Mouse (Mus musculus) liver, adult 2 months (tissue): ENCODE data around the gene 1110004F10Rik. TPM values are rescaled to one million over a fixed set of nuclear protein-coding genes. Genes with fewer than 3 reads are reported as not detected.
"Not testable (repeated sequence)": the region's sequence is repeated elsewhere in the genome, so short reads cannot be mapped to it uniquely, and the experiment has no call there.

Source experiments
- DNase-seq: peaks from one replicate; pipeline ENCODE4 v3.0.0-alpha.2; 2011; ENCODE audit warnings: low read depth, low spot score; ENCODE audit errors: extremely low read depth
- H3K27ac ChIP-seq: fragments of 200-500 bp; replicated peaks from 2 replicates; pipeline ENCODE4 v1.5.1; 2012; ENCODE audit warnings: low read depth, mild to moderate bottlenecking, control low read depth, inconsistent platforms, low read length; ENCODE audit not compliant: insufficient read depth
- H3K27me3 ChIP-seq: fragments of 200-500 bp; 2 replicates; pipeline ENCODE4 v1.6.1; 2012; ENCODE audit warnings: mild to moderate bottlenecking, moderate library complexity, low read length, inconsistent platforms; ENCODE audit not compliant: control insufficient read depth, insufficient read depth
- H3K36me3 ChIP-seq: fragments of 200-500 bp; 2 replicates; pipeline ENCODE4 v1.6.1; 2012; ENCODE audit warnings: low read length, inconsistent platforms; ENCODE audit not compliant: control insufficient read depth, insufficient read depth
- H3K4me1 ChIP-seq: fragments of 200-500 bp; 2 replicates; pipeline ENCODE4 v1.6.1; 2011; ENCODE audit warnings: low read length; ENCODE audit not compliant: control insufficient read depth, insufficient read depth
- H3K4me3 ChIP-seq: fragments of 200-500 bp; 2 replicates; pipeline ENCODE4 v1.5.1; 2011; ENCODE audit warnings: low read depth, mild to moderate bottlenecking, control low read depth, low read length, moderate library complexity; ENCODE audit not compliant: insufficient read depth
- H3K79me2 ChIP-seq: fragments of 200-500 bp; 2 replicates; pipeline ENCODE4 v1.6.1; 2012; ENCODE audit warnings: inconsistent platforms, mild to moderate bottlenecking, low read length, moderate library complexity; ENCODE audit not compliant: control insufficient read depth, insufficient read depth
- H3K9ac ChIP-seq: fragments of 200-500 bp; 2 replicates; pipeline ENCODE4 v1.6.1; 2012; ENCODE audit warnings: low read depth, mild to moderate bottlenecking, control low read depth, inconsistent platforms, low read length
- CTCF ChIP-seq: fragments of 200-500 bp; IDR thresholded peaks from 2 replicates; pipeline ENCODE4 v1.5.1; 2011; ENCODE audit warnings: low read depth, low read length, control low read depth
- POLR2A ChIP-seq: fragments of 200-500 bp; IDR thresholded peaks from 2 replicates; pipeline ENCODE4 v1.6.1; 2011; ENCODE audit warnings: low read length, control low read depth; ENCODE audit not compliant: insufficient read depth; ENCODE audit errors: extremely low read depth
- WGBS: fragments of 180-500 bp; shearing (Covaris S2); methylation state at CpG from one replicate; pipeline ENCODE4 v1.1.7; 2018; 5-methylcytosine and 5-hydroxymethylcytosine counted together
- polyA plus RNA-seq: library from polyadenylated mRNA; depleted of rRNA; stranded (reverse); fragments of >200 nt; gene quantifications from 2 replicates; pipeline ENCODE4 v1.2.3, GENCODE M21; 2012
- total RNA-seq: library from RNA; depleted of rRNA; stranded (reverse); fragments of >200 nt; gene quantifications from 2 replicates; pipeline ENCODE4 v1.2.3, GENCODE M21; 2014

The 1110004F10Rik gene
- total and polyA plus RNA-seq, 2 experiments, result 32.1 to 44.8 TPM

- H3K27me3 ChIP-seq, result no peaks in the 10 kb centered on the region
These were observed 21.5 kb downstream of the 1110004F10Rik start for GRCm38 (mm10) chr7:116060739-116061138.

DNA sequence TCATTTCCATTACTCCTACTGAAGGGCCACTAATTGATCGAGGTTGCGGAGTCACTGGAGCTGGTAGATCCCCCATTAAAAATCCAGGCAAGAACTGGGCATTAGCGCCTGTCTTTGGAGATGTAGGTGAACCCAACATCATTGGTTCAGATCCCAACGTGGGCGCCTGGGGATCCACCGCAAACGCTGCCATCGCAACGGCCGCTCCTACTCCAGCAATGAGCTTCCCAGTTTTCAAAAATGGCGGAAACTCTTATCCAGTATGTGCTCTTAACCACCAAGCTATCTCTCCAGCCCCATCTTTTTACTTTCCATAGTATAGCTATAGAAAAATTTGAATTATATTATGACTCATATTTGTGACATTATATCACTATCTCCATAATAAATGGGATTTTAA lies 45.2 kb downstream of the 1110004F10Rik start, which contains the start of gene Gm4353:
Gene Gm4353 (minus strand): TSS at position 270 of the 400 bp plus-strand sequence.
- DNase-seq, H3K79me2 ChIP-seq, H3K36me3 ChIP-seq, H3K4me3 ChIP-seq, H3K9ac ChIP-seq, H3K27ac ChIP-seq, H3K27me3 ChIP-seq, H3K4me1 ChIP-seq: not testable (repeated sequence)
- 93% methylated on average over 11 of the region's 11 CpGs for WGBS

More at GRCm38 (mm10) chr7:116060739-116061138, 21.5 kb downstream of the 1110004F10Rik start:
- H3K4me3 ChIP-seq, result no peak overlapping the region
- H3K9ac ChIP-seq, result no peak overlapping the region
- no peak overlapping the region for H3K27ac ChIP-seq
- no peak for DNase-seq
- 31% methylated on average over 1 of the region's 1 CpGs for WGBS
- no peaks in the 10 kb centered on the region for H3K36me3 ChIP-seq
- TF ChIP-seq POLR2A, result no peak
- TF ChIP-seq CTCF, result no peak
- no peaks in the 10 kb centered on the region for H3K79me2 ChIP-seq
- no peaks in the 10 kb centered on the region for H3K4me1 ChIP-seq

GRCm38 (mm10) chr7:116092710-116093465 lies 53.7 kb downstream of the 1110004F10Rik start:
- Histone ChIP-seq H3K27me3 (no peaks in the 10 kb centered on the region), H3K4me3 (peak overlapping the region; percentile 74), H3K4me1 (peaks cover 5% of the 10 kb centered on the region; the same call in 1 of the 2 replicates), H3K36me3 (no peaks in the 10 kb centered on the region), H3K27ac (peak overlapping the region; percentile 64), H3K9ac (peak overlapping the region; percentile 76), H3K79me2 (peaks cover 5% of the 10 kb centered on the region; the same call in 1 of the 2 replicates)
- TF ChIP-seq POLR2A (peak; percentile 80), CTCF (0 out of 2 replicates have a peak, but pooled peaks have one; percentile 32)
- peak; percentile 91 for DNase-seq
- WGBS, result under 1% methylated on average over 38 of the region's 38 CpGs

GRCm38 (mm10) chr7:116093466-116093850 lies 54.3 kb downstream of the 1110004F10Rik start:
- TF ChIP-seq POLR2A (no peak), CTCF (peak; percentile 6; the same call in 1 of the 2 replicates)
- peak overlapping the region; percentile 74 for H3K4me3 ChIP-seq
- no peaks in the 10 kb centered on the region for H3K27me3 ChIP-seq
- peak overlapping the region; percentile 64 for H3K27ac ChIP-seq
- peaks cover 5% of the 10 kb centered on the region; the same call in 1 of the 2 replicates for H3K4me1 ChIP-seq
- H3K9ac ChIP-seq, result peak overlapping the region; percentile 76
- peaks cover 5% of the 10 kb centered on the region; the same call in 1 of the 2 replicates for H3K79me2 ChIP-seq
- DNase-seq, result no peak
- H3K36me3 ChIP-seq, result no peaks in the 10 kb centered on the region
- under 1% methylated on average over 19 of the region's 19 CpGs for WGBS

GRCm38 (mm10) chr7:116099952-116100528 lies 60.8 kb downstream of the 1110004F10Rik start:
- Histone ChIP-seq H3K27me3 (no peaks in the 10 kb centered on the region), H3K36me3 (peaks cover 27% of the 10 kb centered on the region), H3K27ac (no peak overlapping the region), H3K4me3 (no peak overlapping the region), H3K4me1 (no peaks in the 10 kb centered on the region; the same call in 1 of the 2 replicates), H3K79me2 (peaks cover 5% of the 10 kb centered on the region; the same call in 1 of the 2 replicates), H3K9ac (no peak overlapping the region)
- TF ChIP-seq POLR2A, result no peak
- no peak for TF ChIP-seq CTCF
- no peak for DNase-seq
- 87% methylated on average over 7 of the region's 7 CpGs for WGBS
